Mouse (Mus musculus) v-Abl transformed pro-B cells (cell line): ENCODE measurements around the gene Mcee.

Source experiments
- in situ Hi-C, 2 experiments: fragments of 400-800 bp; cut with MboI; formaldehyde crosslinking; loops; one replicate each; pipeline ENCODE4 v1.15.1; 2025; ENCODE audit not compliant: unreplicated experiment in 2 of 2

Gene Mcee

GRCm38 (mm10) chr7:64403989-64404388, 11.6 kb downstream of the Mcee start:
- in situ Hi-C loops, result no loop called here

- in situ Hi-C loops, result no loop called here
Observed at GRCm38 (mm10) chr7:64424861-64425260, 32.5 kb downstream of the Mcee start.

- in situ Hi-C loops, result loop anchor here (10.0 kb wide), 1 partner anchor 75 kb away; no protein-coding TSS in a partner anchor
Observed at GRCm38 (mm10) chr7:64439595-64440518, 47.5 kb downstream of the Mcee start.

- in situ Hi-C loops, result loop anchor here (10.0 kb wide), 1 partner anchor 74 kb away; no protein-coding TSS in a partner anchor
Observed at GRCm38 (mm10) chr7:64440519-64440918, 48.1 kb downstream of the Mcee start.

GRCm38 (mm10) chr7:64450631-64451030, 58.2 kb downstream of the Mcee start:
- in situ Hi-C loops, result no loop called here

GRCm38 (mm10) chr7:64451441-64451840, 59.0 kb downstream of the Mcee start:
- in situ Hi-C loops, result no loop called here

GRCm38 (mm10) chr7:64451861-64452382, 59.5 kb downstream of the Mcee start:
- in situ Hi-C loops, result no loop called here

- in situ Hi-C loops, result no loop called here
Observed at GRCm38 (mm10) chr7:64452471-64453222, 60.2 kb downstream of the Mcee start.

- in situ Hi-C loops, result no loop called here
Observed at GRCm38 (mm10) chr7:64456176-64456575, 63.8 kb downstream of the Mcee start.

GRCm38 (mm10) chr7:64456676-64457075, 64.3 kb downstream of the Mcee start:
- in situ Hi-C loops, result no loop called here

- in situ Hi-C loops, result no loop called here
Observed at GRCm38 (mm10) chr7:64457811-64458210, 65.4 kb downstream of the Mcee start.
